ENCODE assay signal across 25 mouse cellular contexts in the genomic region with DNA sequence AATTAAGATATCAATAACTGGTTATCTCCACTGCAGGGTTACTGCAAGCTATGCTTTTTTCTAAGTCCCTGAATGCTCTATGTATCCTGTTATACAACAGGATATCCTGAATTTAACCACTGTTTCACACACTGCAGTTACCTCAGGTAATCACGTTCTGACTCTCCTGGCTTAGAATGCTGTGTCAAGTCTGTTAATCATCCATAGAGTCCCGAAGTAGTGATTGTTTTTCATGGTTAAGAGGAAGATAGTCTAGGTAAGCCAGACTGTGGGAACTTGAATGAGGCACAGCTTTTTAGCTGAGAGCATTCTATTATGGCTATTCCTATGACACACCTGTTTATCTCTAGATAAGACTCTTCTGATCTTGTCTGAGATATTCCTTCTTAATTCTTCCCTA. TPM values are rescaled to one million over a fixed set of nuclear protein-coding genes. Genes with fewer than 3 reads are reported as not detected.
A peak's percentile ranks its signal among the peaks of the same experiment; 100 is the strongest.
DNase-seq lines count a peak whose midpoint lies in the region; ATAC-seq and TF ChIP-seq lines count a peak whose summit lies in the region.
"Had no signal": no experiment of that assay in that cellular context is flagged by ENCODE, and none has a peak within 500 bp of the region (broad histone marks: within the 10 kb centered on the region; RNA-seq: fewer than 3 reads in every experiment).

No protein-coding gene starts in this region.

- 0 out of 2 replicates have a peak overlapping the region, but pooled peaks have one; percentile 5 for H3K27ac ChIP-seq in embryonic facial prominence, embryonic 15.5 days (replicated peaks)
- H3K27ac ChIP-seq in embryonic facial prominence, embryonic 10.5 days (replicated peaks): no peak overlapping the region
- H3K27ac ChIP-seq in kidney, adult 2 months (ENCODE audit: insufficient read depth, low read depth, low read length): no peak overlapping the region
- H3K27ac ChIP-seq in stomach, postnatal 0 days (replicated peaks): no peak overlapping the region
- H3K27ac ChIP-seq: embryonic facial prominence, embryonic 12.5 days; forebrain, embryonic 12.5 days; heart, adult 2 months; hindbrain, embryonic 10.5 days; hindbrain, embryonic 15.5 days had no signal

- H3K4me3 ChIP-seq in embryonic facial prominence, embryonic 15.5 days (replicated peaks): no peak overlapping the region
- no peak overlapping the region for H3K4me3 ChIP-seq in embryonic facial prominence, embryonic 10.5 days
- no peak overlapping the region for H3K4me3 ChIP-seq in kidney, adult 2 months (ENCODE audit: insufficient read depth, low read depth, low read length)
- H3K4me3 ChIP-seq in stomach, postnatal 0 days (ENCODE audit: low read depth, low read length): no peak overlapping the region
- H3K4me3 ChIP-seq: embryonic facial prominence, embryonic 12.5 days; forebrain, embryonic 12.5 days; heart, adult 2 months; heart, embryonic 12.5 days; hindbrain, embryonic 10.5 days; hindbrain, embryonic 15.5 days had no signal

- TF ChIP-seq POLR2A in kidney, adult 2 months (IDR thresholded peaks at IDR 0.05; ENCODE audit: low read depth, low read length): no peak

- no peak overlapping the region for H3K9ac ChIP-seq in embryonic facial prominence, embryonic 15.5 days
- no peak overlapping the region for H3K9ac ChIP-seq in stomach, postnatal 0 days (ENCODE audit: low read length)
- H3K9ac ChIP-seq: embryonic facial prominence, embryonic 12.5 days; forebrain, embryonic 12.5 days; heart, embryonic 12.5 days; hindbrain, embryonic 15.5 days had no signal

- H3K27me3 ChIP-seq in embryonic facial prominence, embryonic 15.5 days: no peaks in the 10 kb centered on the region
- H3K27me3 ChIP-seq in embryonic facial prominence, embryonic 10.5 days (replicated peaks; ENCODE audit: low read depth, poor library complexity, severe bottlenecking): no peaks in the 10 kb centered on the region
- no peaks in the 10 kb centered on the region for H3K27me3 ChIP-seq in kidney, adult 2 months (replicated peaks; ENCODE audit: control insufficient read depth, insufficient read depth, low read length)
- no peaks in the 10 kb centered on the region for H3K27me3 ChIP-seq in stomach, postnatal 0 days (ENCODE audit: control insufficient read depth, insufficient read depth, low read length)
- H3K27me3 ChIP-seq: embryonic facial prominence, embryonic 12.5 days; forebrain, embryonic 12.5 days; heart, embryonic 12.5 days; hindbrain, embryonic 15.5 days had no signal

- no peaks in the 10 kb centered on the region for H3K4me1 ChIP-seq in embryonic facial prominence, embryonic 15.5 days
- no peaks in the 10 kb centered on the region for H3K4me1 ChIP-seq in embryonic facial prominence, embryonic 10.5 days
- H3K4me1 ChIP-seq in kidney, adult 2 months (ENCODE audit: control insufficient read depth, insufficient read depth, low read length): peaks cover 8% of the 10 kb centered on the region
- H3K4me1 ChIP-seq in stomach, postnatal 0 days (replicated peaks; ENCODE audit: control insufficient read depth, insufficient read depth): no peaks in the 10 kb centered on the region
- H3K4me1 ChIP-seq: embryonic facial prominence, embryonic 12.5 days; hindbrain, embryonic 10.5 days; hindbrain, embryonic 15.5 days had no signal

- 81% methylated on average over 2 of the region's 2 CpGs for WGBS in embryonic facial prominence, embryonic 15.5 days
- WGBS in embryonic facial prominence, embryonic 10.5 days: 89% methylated on average over 2 of the region's 2 CpGs
- 24% methylated on average over 2 of the region's 2 CpGs for whole genome bisulfite sequencing in kidney, adult 2 months
- 50% methylated on average over 2 of the region's 2 CpGs for WGBS in stomach, postnatal 0 days

- peaks cover 38% of the 10 kb centered on the region for H3K36me3 ChIP-seq in embryonic facial prominence, embryonic 15.5 days
- peaks cover 83% of the 10 kb centered on the region for H3K36me3 ChIP-seq in embryonic facial prominence, embryonic 10.5 days (replicated peaks)
- no peaks in the 10 kb centered on the region for H3K36me3 ChIP-seq in kidney, adult 2 months (ENCODE audit: control insufficient read depth, insufficient read depth, low read length)
- peaks cover 7% of the 10 kb centered on the region; the same call in 1 of the 2 replicates for H3K36me3 ChIP-seq in stomach, postnatal 0 days (ENCODE audit: control insufficient read depth, insufficient read depth, low read length)

- no peaks in the 10 kb centered on the region for H3K9me3 ChIP-seq in embryonic facial prominence, embryonic 15.5 days (replicated peaks)
- no peaks in the 10 kb centered on the region for H3K9me3 ChIP-seq in embryonic facial prominence, embryonic 10.5 days
- no peaks in the 10 kb centered on the region for H3K9me3 ChIP-seq in stomach, postnatal 0 days (ENCODE audit: control insufficient read depth, low read length)
- H3K9me3 ChIP-seq: embryonic facial prominence, embryonic 12.5 days; forebrain, embryonic 12.5 days; G1E; heart, embryonic 12.5 days; hindbrain, embryonic 10.5 days; hindbrain, embryonic 15.5 days had no signal

- H3K4me2 ChIP-seq in embryonic facial prominence, embryonic 15.5 days (replicated peaks): no peak overlapping the region
- no peak overlapping the region for H3K4me2 ChIP-seq in stomach, postnatal 0 days (replicated peaks; ENCODE audit: low read depth)
- H3K4me2 ChIP-seq: embryonic facial prominence, embryonic 12.5 days; forebrain, embryonic 12.5 days; heart, embryonic 12.5 days; hindbrain, embryonic 15.5 days had no signal

- TF ChIP-seq EP300 in stomach, postnatal 0 days (optimal IDR thresholded peaks at IDR 0.05): no peak

- DNase-seq in embryonic facial prominence, embryonic 10.5 days (ENCODE audit: low spot score): no peak
- DNase-seq in kidney, adult 2 months: peak; percentile 70
- no peak for DNase-seq in kidney, postnatal 25 days
- DNase-seq in induced T-regulatory cell, adult 2 months (ENCODE audit: low read depth): peak; percentile 16
- no peak for DNase-seq in stomach, postnatal 0 days (ENCODE audit: low spot score)
- DNase-seq: adrenal gland, adult 8-10 months; adrenal gland, postnatal 36 days; B cell, adult 2 months; cerebellum, adult 11 months; cerebellum, adult 8-10 months; cerebellum, postnatal 14 days; embryo, embryonic 11 days; gastrocnemius, postnatal 10 days; heart, adult 2 months had no signal

- TF ChIP-seq CTCF in kidney, adult 2 months (conservative IDR thresholded peaks at IDR 0.05; ENCODE audit: insufficient read depth, insufficient read length, low read depth, low read length): no peak
- TF ChIP-seq CTCF in stomach, postnatal 0 days (IDR thresholded peaks at IDR 0.05; ENCODE audit: low read depth): no peak

- ATAC-seq in embryonic facial prominence, embryonic 15.5 days (ENCODE audit: insufficient number of reproducible peaks, low FRiP score, low TSS enrichment, low read depth): no peak
- ATAC-seq in stomach, postnatal 0 days (ENCODE audit: low FRiP score, low TSS enrichment): peak; percentile 64
- ATAC-seq in cerebellum, adult (ENCODE audit: insufficient number of reproducible peaks, low FRiP score, low TSS enrichment): no peak
- ATAC-seq: CD4-positive, CD25-positive, alpha-beta regulatory T cell, adult 4 months; forebrain, embryonic 16.5 days had no signal

RNA-seq across cellular contexts. Expression of a gene that starts 26.2 kb away (rescaled TPM):
- polyA plus RNA-seq in embryonic facial prominence, embryonic 15.5 days (2015; fragmentation: Nextera tagmentation; extraction: Ambion mirVana): 0.22 and 0.29 TPM in 2 replicates
- 0.35 and 0.42 TPM in 2 replicates for polyA plus RNA-seq in embryonic facial prominence, embryonic 10.5 days (2016; fragmentation: Nextera tagmentation; extraction: Ambion mirVana)
- 7.7 and 10.3 TPM in 2 replicates for polyA plus RNA-seq in kidney, adult 2 months (2012; rRNA removed)
- 0.07 TPM in 1 of 2 replicates, not detected in the other for polyA plus RNA-seq in stomach, postnatal 0 days (2015; fragmentation: Nextera tagmentation; extraction: Ambion mirVana)

RNA-seq across cellular contexts. Expression of a gene that starts 27.1 kb away (rescaled TPM):
- 2.8 and 3.9 TPM in 2 replicates for polyA plus RNA-seq in embryonic facial prominence, embryonic 15.5 days (2015; fragmentation: Nextera tagmentation; extraction: Ambion mirVana)
- 2.5 and 4.1 TPM in 2 replicates for polyA plus RNA-seq in embryonic facial prominence, embryonic 10.5 days (2016; fragmentation: Nextera tagmentation; extraction: Ambion mirVana)
- 372 and 440 TPM in 2 replicates for polyA plus RNA-seq in kidney, adult 2 months (2012; rRNA removed)
- polyA plus RNA-seq in stomach, postnatal 0 days (2015; fragmentation: Nextera tagmentation; extraction: Ambion mirVana): 0.63 and 1.3 TPM in 2 replicates

RNA-seq across cellular contexts. Expression of a gene that starts 28.7 kb away (rescaled TPM):
- polyA plus RNA-seq in embryonic facial prominence, embryonic 15.5 days (2015; fragmentation: Nextera tagmentation; extraction: Ambion mirVana): not detected in 2 replicates
- 0.04 TPM in 1 of 2 replicates, not detected in the other for polyA plus RNA-seq in embryonic facial prominence, embryonic 10.5 days (2016; fragmentation: Nextera tagmentation; extraction: Ambion mirVana)
- polyA plus RNA-seq in kidney, adult 2 months (2012; rRNA removed): 0.12 and 0.14 TPM in 2 replicates
- polyA plus RNA-seq in stomach, postnatal 0 days (2015; fragmentation: Nextera tagmentation; extraction: Ambion mirVana): 0.06 and 0.11 TPM in 2 replicates
- polyA plus RNA-seq: CD4-positive, CD25-positive, alpha-beta regulatory T cell, adult 4 months; forebrain, embryonic 12.5 days; forebrain, embryonic 16.5 days; G1E; hindbrain, embryonic 10.5 days had no signal

RNA-seq across cellular contexts. Expression of a gene that starts 32.4 kb away (rescaled TPM):
- polyA plus RNA-seq in embryonic facial prominence, embryonic 15.5 days (2015; fragmentation: Nextera tagmentation; extraction: Ambion mirVana): 0.30 and 0.52 TPM in 2 replicates
- not detected in 2 replicates for polyA plus RNA-seq in embryonic facial prominence, embryonic 10.5 days (2016; fragmentation: Nextera tagmentation; extraction: Ambion mirVana)
- 6.2 and 7.9 TPM in 2 replicates for polyA plus RNA-seq in kidney, adult 2 months (2012; rRNA removed)
- not detected in 2 replicates for polyA plus RNA-seq in stomach, postnatal 0 days (2015; fragmentation: Nextera tagmentation; extraction: Ambion mirVana)
- polyA plus RNA-seq: CD4-positive, CD25-positive, alpha-beta regulatory T cell, adult 4 months; forebrain, embryonic 12.5 days; heart, adult 2 months; heart, embryonic 12.5 days; heart, embryonic 16.5 days had no signal

RNA-seq across cellular contexts. Expression of a gene that starts 33.1 kb away (rescaled TPM):
- polyA plus RNA-seq in embryonic facial prominence, embryonic 15.5 days (2015; fragmentation: Nextera tagmentation; extraction: Ambion mirVana): 86.0 and 90.2 TPM in 2 replicates
- polyA plus RNA-seq in embryonic facial prominence, embryonic 10.5 days (2016; fragmentation: Nextera tagmentation; extraction: Ambion mirVana): 98.6 and 100 TPM in 2 replicates
- 99.8 and 127 TPM in 2 replicates for polyA plus RNA-seq in kidney, adult 2 months (2012; rRNA removed)
- polyA plus RNA-seq in stomach, postnatal 0 days (2015; fragmentation: Nextera tagmentation; extraction: Ambion mirVana): 38.8 and 40.7 TPM in 2 replicates

Comparison
In these comparisons a context has a peak if more than half of its experiments do, and no peak if none do; other contexts are left out.
1. DNase-seq: peak in kidney, adult 2 months (single experiment) and induced T-regulatory cell, adult 2 months (single experiment); none in embryonic facial prominence, embryonic 10.5 days (single experiment), kidney, postnatal 25 days (0 of 2) and stomach, postnatal 0 days (single experiment).
2. RNA of a gene that starts 27.1 kb away (polyA plus RNA-seq): 372 to 440 TPM in kidney, adult 2 months; 2.5 to 4.1 TPM in embryonic facial prominence, embryonic 10.5 days, 2.8 to 3.9 TPM in embryonic facial prominence, embryonic 15.5 days and 0.63 to 1.3 TPM in stomach, postnatal 0 days; every median in the first group is over 10 times any median in the second.